Mouse (Mus musculus): ENCODE measurements around the gene Tbl2. TPM values are rescaled to one million over a fixed set of nuclear protein-coding genes. Genes with fewer than 3 reads are reported as not detected.

Gene Tbl2
- total RNA-seq, 1 experiment, result 49.6 TPM

GRCm38 (mm10) chr5:135178523-135178922 lies 29.1 kb downstream of the Tbl2 start:
- Histone ChIP-seq H3K4me1 (ENCODE audit: control insufficient read depth in 2 of 2, insufficient read depth in 2 of 2, low read length in 2 of 2, poor library complexity in 1 of 2) (peaks cover 2 to 29% of the 10 kb centered on the region in 2 experiments; a peak in 2 of 4 replicates), H3K9me3 (ENCODE audit: control insufficient read depth, insufficient read depth, low read depth, low read length) (no peaks in the 10 kb centered on the region), H3K36me3 (ENCODE audit: control insufficient read depth, insufficient read depth, low read length, poor library complexity, severe bottlenecking) (peaks cover 40% of the 10 kb centered on the region), H3K4me3 (ENCODE audit: insufficient read depth in 1 of 2, low read depth in 1 of 2, low read length in 2 of 2, poor library complexity in 1 of 2, severe bottlenecking in 1 of 2) (no peak overlapping the region), H3K27ac (ENCODE audit: insufficient read depth, low read depth, low read length, poor library complexity, severe bottlenecking) (no peak overlapping the region), H3K9ac (ENCODE audit: insufficient read depth, low read depth, low read length, poor library complexity, severe bottlenecking) (no peak overlapping the region)
- TF ChIP-seq ZC3H11A (IDR thresholded peaks at IDR 0.05; ENCODE audit: borderline replicate concordance, low read depth, low read length) (no peak), MAFK (IDR thresholded peaks at IDR 0.05; ENCODE audit: insufficient read depth, low read depth, low read length) (no peak), CHD2 (IDR thresholded peaks at IDR 0.05; ENCODE audit: low read depth, low read length) (no peak), ZNF384 (IDR thresholded peaks at IDR 0.05; ENCODE audit: low read depth, low read length) (no peak), HCFC1 (IDR thresholded peaks at IDR 0.05; ENCODE audit: borderline replicate concordance, insufficient read depth, low read length) (no peak)
- in situ Hi-C loops (cut with MboI; ENCODE audit: low sequenced_read_pairs in 2 of 2, unreplicated experiment in 2 of 2), result no loop called here
- DNase-seq (ENCODE audit: low read depth, low spot score), result no peak

- Histone ChIP-seq H3K9ac (ENCODE audit: insufficient read depth, low read depth, low read length, poor library complexity, severe bottlenecking) (no peak overlapping the region), H3K9me3 (ENCODE audit: control insufficient read depth, insufficient read depth, low read depth, low read length) (no peaks in the 10 kb centered on the region), H3K27ac (ENCODE audit: insufficient read depth, low read depth, low read length, poor library complexity, severe bottlenecking) (no peak overlapping the region), H3K36me3 (ENCODE audit: control insufficient read depth, insufficient read depth, low read length, poor library complexity, severe bottlenecking) (peaks cover 40% of the 10 kb centered on the region), H3K4me1 (ENCODE audit: control insufficient read depth in 2 of 2, insufficient read depth in 2 of 2, low read length in 2 of 2, poor library complexity in 1 of 2) (peaks cover 2 to 29% of the 10 kb centered on the region in 2 experiments; a peak in 2 of 4 replicates), H3K4me3 (ENCODE audit: insufficient read depth in 1 of 2, low read depth in 1 of 2, low read length in 2 of 2, poor library complexity in 1 of 2, severe bottlenecking in 1 of 2) (no peak overlapping the region)
- no peak for DNase-seq (ENCODE audit: low read depth, low spot score)
- no peak for TF ChIP-seq CHD2 (IDR thresholded peaks at IDR 0.05; ENCODE audit: low read depth, low read length)
- no peak for TF ChIP-seq MAFK (IDR thresholded peaks at IDR 0.05; ENCODE audit: insufficient read depth, low read depth, low read length)
- TF ChIP-seq HCFC1 (IDR thresholded peaks at IDR 0.05; ENCODE audit: borderline replicate concordance, insufficient read depth, low read length), result no peak
- TF ChIP-seq ZNF384 (IDR thresholded peaks at IDR 0.05; ENCODE audit: low read depth, low read length), result no peak
- TF ChIP-seq ZC3H11A (IDR thresholded peaks at IDR 0.05; ENCODE audit: borderline replicate concordance, low read depth, low read length), result no peak
- in situ Hi-C loops (cut with MboI; ENCODE audit: low sequenced_read_pairs in 2 of 2, unreplicated experiment in 2 of 2), result no loop called here
Measured at GRCm38 (mm10) chr5:135178996-135179395, 29.5 kb downstream of the Tbl2 start.

DNA sequence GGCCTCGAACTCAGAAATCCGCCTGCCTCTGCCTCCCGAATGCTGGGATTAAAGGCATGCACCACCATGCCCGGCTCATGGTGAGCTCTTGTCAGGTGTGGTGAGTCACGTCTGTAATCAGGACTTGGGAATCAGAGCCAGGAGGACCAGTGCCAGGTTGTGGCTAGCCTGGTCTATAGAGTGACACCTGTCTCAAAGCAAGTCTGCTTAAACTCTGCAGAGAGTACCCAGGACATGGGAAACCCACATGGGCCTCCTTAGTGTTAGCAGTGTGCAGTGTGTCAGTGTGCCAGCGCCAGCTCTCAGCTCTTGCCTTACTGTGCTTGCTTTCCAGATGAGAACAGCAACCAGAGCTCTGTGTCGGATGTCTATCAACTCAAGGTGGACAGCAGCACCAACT lies 30.2 kb downstream of the Tbl2 start:
- Histone ChIP-seq H3K36me3 (ENCODE audit: control insufficient read depth, insufficient read depth, low read length, poor library complexity, severe bottlenecking) (peaks cover 40% of the 10 kb centered on the region), H3K9me3 (ENCODE audit: control insufficient read depth, insufficient read depth, low read depth, low read length) (no peaks in the 10 kb centered on the region), H3K4me3 (ENCODE audit: insufficient read depth in 1 of 2, low read depth in 1 of 2, low read length in 2 of 2, poor library complexity in 1 of 2, severe bottlenecking in 1 of 2) (no peak overlapping the region), H3K9ac (ENCODE audit: insufficient read depth, low read depth, low read length, poor library complexity, severe bottlenecking) (no peak overlapping the region), H3K4me1 (ENCODE audit: control insufficient read depth in 2 of 2, insufficient read depth in 2 of 2, low read length in 2 of 2, poor library complexity in 1 of 2) (peaks cover 2 to 27% of the 10 kb centered on the region in 2 experiments; a peak in 2 of 4 replicates), H3K27ac (ENCODE audit: insufficient read depth, low read depth, low read length, poor library complexity, severe bottlenecking) (no peak overlapping the region)
- TF ChIP-seq HCFC1 (IDR thresholded peaks at IDR 0.05; ENCODE audit: borderline replicate concordance, insufficient read depth, low read length), result no peak
- TF ChIP-seq ZC3H11A (IDR thresholded peaks at IDR 0.05; ENCODE audit: borderline replicate concordance, low read depth, low read length), result no peak
- TF ChIP-seq ZNF384 (IDR thresholded peaks at IDR 0.05; ENCODE audit: low read depth, low read length), result no peak
- TF ChIP-seq CHD2 (IDR thresholded peaks at IDR 0.05; ENCODE audit: low read depth, low read length), result no peak
- TF ChIP-seq MAFK (IDR thresholded peaks at IDR 0.05; ENCODE audit: insufficient read depth, low read depth, low read length), result no peak
- in situ Hi-C loops (cut with MboI; ENCODE audit: low sequenced_read_pairs in 2 of 2, unreplicated experiment in 2 of 2), result no loop called here
- DNase-seq (ENCODE audit: low read depth, low spot score), result no peak

- H3K4me1 ChIP-seq (ENCODE audit: control insufficient read depth in 2 of 2, insufficient read depth in 2 of 2, low read length in 2 of 2, poor library complexity in 1 of 2), result peaks cover 2 to 21% of the 10 kb centered on the region in 2 experiments; a peak in 2 of 4 replicates
- in situ Hi-C loops (cut with MboI; ENCODE audit: low sequenced_read_pairs in 2 of 2, unreplicated experiment in 2 of 2), result no loop called here
- no peak overlapping the region for H3K4me3 ChIP-seq (ENCODE audit: insufficient read depth in 1 of 2, low read depth in 1 of 2, low read length in 2 of 2, poor library complexity in 1 of 2, severe bottlenecking in 1 of 2)
- no peaks in the 10 kb centered on the region for H3K9me3 ChIP-seq (ENCODE audit: control insufficient read depth, insufficient read depth, low read depth, low read length)
- no peak overlapping the region for H3K9ac ChIP-seq (ENCODE audit: insufficient read depth, low read depth, low read length, poor library complexity, severe bottlenecking)
- peaks cover 38% of the 10 kb centered on the region for H3K36me3 ChIP-seq (ENCODE audit: control insufficient read depth, insufficient read depth, low read length, poor library complexity, severe bottlenecking)
- TF ChIP-seq ZNF384 (IDR thresholded peaks at IDR 0.05; ENCODE audit: low read depth, low read length) (no peak), HCFC1 (IDR thresholded peaks at IDR 0.05; ENCODE audit: borderline replicate concordance, insufficient read depth, low read length) (no peak), ZC3H11A (IDR thresholded peaks at IDR 0.05; ENCODE audit: borderline replicate concordance, low read depth, low read length) (no peak), CHD2 (IDR thresholded peaks at IDR 0.05; ENCODE audit: low read depth, low read length) (no peak), MAFK (IDR thresholded peaks at IDR 0.05; ENCODE audit: insufficient read depth, low read depth, low read length) (no peak)
- no peak for DNase-seq (ENCODE audit: low read depth, low spot score)
- H3K27ac ChIP-seq (ENCODE audit: insufficient read depth, low read depth, low read length, poor library complexity, severe bottlenecking), result no peak overlapping the region
Measured at GRCm38 (mm10) chr5:135180796-135181195, 31.3 kb downstream of the Tbl2 start.

All from ES-E14 (cell line).